Mouse (Mus musculus) bone marrow, adult 2 months (tissue): ENCODE measurements around the gene H2-DMb1. TPM values are rescaled to one million over a fixed set of nuclear protein-coding genes. Genes with fewer than 3 reads are reported as not detected.

Experiments used
- H3K27ac ChIP-seq: fragments of 200-500 bp; 2 replicates; pipeline ENCODE4 v1.5.1; 2012; ENCODE audit warnings: low read depth, mild to moderate bottlenecking, control low read depth, inconsistent platforms, low read length; ENCODE audit not compliant: control insufficient read depth, poor library complexity, insufficient read depth
- H3K4me1 ChIP-seq: fragments of 200-500 bp; 2 replicates; pipeline ENCODE4 v1.6.1; 2011; ENCODE audit warnings: low read length; ENCODE audit not compliant: control insufficient read depth, insufficient read depth
- H3K4me3 ChIP-seq: fragments of 200-500 bp; replicated peaks from 2 replicates; pipeline ENCODE3; 2011; ENCODE audit warnings: mild to moderate bottlenecking, low read depth, low read length, control low read depth; ENCODE audit not compliant: control insufficient read depth
- CTCF ChIP-seq: fragments of 200-500 bp; IDR thresholded peaks from 2 replicates; pipeline ENCODE4 v1.5.1; 2011; ENCODE audit warnings: low read length, control low read depth; ENCODE audit not compliant: control insufficient read depth, insufficient read depth
- POLR2A ChIP-seq: fragments of 200-500 bp; IDR thresholded peaks from 2 replicates; pipeline ENCODE4 v1.6.1; 2011; ENCODE audit warnings: low read depth, mild to moderate bottlenecking, control low read depth, low read length, borderline replicate concordance; ENCODE audit not compliant: control insufficient read depth
- WGBS: fragments of 180-500 bp; shearing (Covaris S2); methylation state at CpG from one replicate; pipeline ENCODE4 v1.1.7; 2018; 5-methylcytosine and 5-hydroxymethylcytosine counted together
- polyA plus RNA-seq: library from polyadenylated mRNA; stranded (reverse); fragments of >200 nt; gene quantifications from 2 replicates; pipeline ENCODE4 v1.2.4, GENCODE M21; 2011; ENCODE audit warnings: low replicate concordance; ENCODE audit not compliant: missing spikeins, insufficient read depth, insufficient read length

Gene H2-DMb1
- polyA plus RNA-seq, 1 experiment, result 59.8 TPM

DNA sequence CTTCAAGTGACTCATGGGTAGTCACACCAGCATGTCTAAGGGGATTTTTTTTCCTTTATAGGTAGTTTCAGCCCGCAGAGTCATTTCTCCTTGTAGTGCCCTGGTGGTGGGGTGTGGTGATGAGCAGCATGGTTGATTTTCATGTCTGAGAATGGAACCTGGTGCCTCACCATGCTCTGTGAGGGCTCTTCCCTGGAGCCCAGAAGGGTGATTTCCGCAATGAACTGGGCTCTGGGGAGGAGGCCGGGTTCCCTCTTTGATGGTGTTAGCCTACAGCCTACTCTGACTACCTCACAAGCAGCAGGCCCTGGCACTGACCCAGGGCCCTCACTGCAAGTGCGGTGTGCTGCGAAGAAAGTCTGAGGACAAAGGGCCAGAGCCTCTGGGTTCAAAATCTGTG is 50.6 kb downstream of the H2-DMb1 start, which contains the start of gene Tap2:
Gene Tap2, plus strand, starts transcription at position 84 of the 400 bp plus-strand sequence.
- Histone ChIP-seq H3K4me1 (peaks cover 7% of the 10 kb centered on the region; the same call in 1 of the 2 replicates), H3K27ac (peak within 1 kb of the TSS; percentile 92), H3K4me3 (peak within 1 kb of the TSS; percentile 91)
- TF ChIP-seq CTCF, result no peak
- no peak for TF ChIP-seq POLR2A
- 33% methylated on average over 5 of the region's 5 CpGs for WGBS

DNA sequence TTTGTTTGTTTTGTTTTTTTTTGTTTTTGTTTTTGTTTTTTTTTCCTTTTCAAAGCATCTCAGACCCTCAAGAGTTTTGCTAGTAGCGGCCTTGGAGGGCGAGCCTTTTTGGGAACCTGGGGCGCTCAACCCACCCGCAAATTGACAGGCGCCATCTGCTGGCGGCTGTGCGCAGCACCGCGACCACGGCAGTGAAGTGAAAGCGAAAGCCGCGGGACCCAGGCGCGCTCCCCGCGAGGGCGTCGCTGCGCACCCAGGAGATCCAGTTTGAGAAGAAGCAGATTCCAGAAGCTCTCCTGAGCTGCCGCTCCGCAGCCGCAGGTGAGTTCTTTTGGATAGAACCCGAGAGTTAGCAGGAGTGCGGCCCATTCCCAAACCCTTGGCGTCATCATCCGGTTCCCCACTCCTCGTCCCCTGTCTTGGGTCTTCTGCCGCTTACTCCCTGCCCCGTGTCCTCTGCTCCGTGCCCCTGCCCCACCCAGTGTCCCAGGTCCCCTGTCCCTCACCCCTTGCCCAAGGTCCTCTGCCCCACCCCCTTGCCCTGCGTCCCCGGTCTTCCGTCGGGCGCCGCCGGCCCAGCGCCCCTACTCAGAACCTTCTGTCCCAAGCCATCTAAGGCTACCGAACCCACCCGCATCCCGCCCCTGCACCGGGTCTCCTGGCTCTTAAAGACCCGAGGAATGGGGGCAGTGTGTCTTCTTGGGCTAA is 51.6 kb downstream of the H2-DMb1 start:
- WGBS, result 1% methylated on average over 44 of the region's 44 CpGs
- TF ChIP-seq POLR2A (peak; percentile 64; the same call in 1 of the 2 replicates), CTCF (peak; percentile 92)
- peak overlapping the region; percentile 91 for H3K4me3 ChIP-seq
- peak overlapping the region; percentile 92 for H3K27ac ChIP-seq
- H3K4me1 ChIP-seq, result peaks cover 7% of the 10 kb centered on the region; the same call in 1 of the 2 replicates

DNA sequence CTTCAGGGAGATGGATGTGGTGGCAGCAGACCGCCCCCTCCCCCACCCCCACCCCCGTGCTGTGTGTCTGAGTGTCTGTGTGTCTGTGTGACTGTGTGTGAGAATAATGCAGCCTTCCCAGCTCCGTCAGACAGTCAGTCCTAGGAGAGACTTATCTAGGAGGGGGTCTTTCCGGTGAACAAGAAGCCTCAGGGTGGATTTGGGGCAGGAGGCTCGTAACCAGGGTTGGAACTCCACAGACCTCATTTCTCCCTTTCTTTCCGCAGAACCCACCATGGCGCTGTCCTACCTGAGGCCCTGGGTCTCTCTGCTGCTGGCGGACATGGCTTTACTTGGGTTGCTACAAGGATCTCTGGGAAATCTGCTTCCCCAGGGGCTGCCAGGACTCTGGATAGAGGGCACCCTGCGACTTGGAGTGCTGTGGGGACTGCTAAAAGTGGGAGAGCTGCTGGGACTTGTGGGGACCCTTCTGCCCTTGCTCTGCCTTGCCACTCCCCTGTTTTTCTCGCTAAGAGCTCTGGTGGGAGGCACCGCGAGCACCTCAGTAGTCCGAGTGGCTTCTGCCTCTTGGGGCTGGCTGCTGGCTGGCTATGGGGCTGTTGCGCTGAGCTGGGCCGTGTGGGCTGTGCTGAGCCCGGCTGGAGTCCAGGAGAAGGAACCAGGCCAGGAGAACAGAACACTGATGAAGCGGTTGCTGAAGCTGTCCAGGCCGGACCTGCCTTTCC is 52.3 kb downstream of the H2-DMb1 start:
- Histone ChIP-seq H3K4me1 (peaks cover 7% of the 10 kb centered on the region; the same call in 1 of the 2 replicates), H3K27ac (peak overlapping the region; percentile 92), H3K4me3 (peak overlapping the region; percentile 91)
- WGBS, result 2% methylated on average over 18 of the region's 18 CpGs
- TF ChIP-seq CTCF (peak; percentile 15; the same call in 1 of the 2 replicates), POLR2A (peak; percentile 36; the same call in 1 of the 2 replicates)

DNA sequence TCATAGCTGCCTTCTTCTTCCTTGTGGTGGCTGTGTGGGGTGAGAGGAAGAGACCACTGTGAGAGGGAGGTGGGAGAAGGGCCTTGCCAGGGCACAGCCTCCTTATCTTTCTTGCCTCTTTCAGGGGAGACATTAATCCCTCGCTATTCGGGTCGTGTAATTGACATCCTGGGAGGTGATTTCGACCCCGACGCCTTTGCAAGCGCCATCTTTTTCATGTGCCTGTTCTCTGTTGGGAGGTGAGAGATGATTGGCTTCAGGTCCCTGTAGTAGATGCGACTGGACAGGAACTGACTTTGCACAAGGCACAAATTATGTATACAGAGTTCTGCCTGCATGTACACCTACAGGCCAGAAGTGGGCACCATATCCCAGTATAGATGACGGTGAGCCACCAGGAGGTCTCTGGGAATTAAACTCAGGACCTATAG is 52.9 kb downstream of the H2-DMb1 start:
- TF ChIP-seq POLR2A (no peak), CTCF (peak; percentile 55)
- Histone ChIP-seq H3K4me1 (peaks cover 13% of the 10 kb centered on the region; the same call in 1 of the 2 replicates), H3K4me3 (peak overlapping the region; percentile 91), H3K27ac (peak overlapping the region; percentile 60)
- 3% methylated on average over 9 of the region's 9 CpGs for WGBS

DNA sequence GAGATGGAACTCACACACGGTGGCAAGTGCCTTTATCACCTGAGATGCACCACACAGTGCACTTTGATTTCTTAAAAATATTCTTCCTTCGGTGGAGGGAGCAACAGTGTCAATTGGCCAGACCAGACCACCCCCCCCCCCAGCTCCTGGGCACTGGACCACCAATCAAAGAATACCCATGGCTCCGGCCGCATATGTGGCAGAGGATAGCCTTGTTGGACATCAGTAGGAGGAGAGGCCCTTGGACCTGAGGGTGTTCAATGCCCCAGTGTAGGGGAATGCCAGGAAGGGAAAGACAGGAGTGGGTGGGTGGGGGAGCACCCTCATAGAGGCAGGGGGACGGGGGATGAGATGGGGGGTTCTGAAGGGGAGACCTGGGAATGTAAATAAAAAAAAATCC is 53.9 kb downstream of the H2-DMb1 start:
- WGBS, result 76% methylated on average over 5 of the region's 5 CpGs
- Histone ChIP-seq H3K4me1 (peaks cover 13% of the 10 kb centered on the region; the same call in 1 of the 2 replicates), H3K4me3 (no peak overlapping the region), H3K27ac (no peak overlapping the region)
- TF ChIP-seq CTCF (no peak), POLR2A (no peak)

DNA sequence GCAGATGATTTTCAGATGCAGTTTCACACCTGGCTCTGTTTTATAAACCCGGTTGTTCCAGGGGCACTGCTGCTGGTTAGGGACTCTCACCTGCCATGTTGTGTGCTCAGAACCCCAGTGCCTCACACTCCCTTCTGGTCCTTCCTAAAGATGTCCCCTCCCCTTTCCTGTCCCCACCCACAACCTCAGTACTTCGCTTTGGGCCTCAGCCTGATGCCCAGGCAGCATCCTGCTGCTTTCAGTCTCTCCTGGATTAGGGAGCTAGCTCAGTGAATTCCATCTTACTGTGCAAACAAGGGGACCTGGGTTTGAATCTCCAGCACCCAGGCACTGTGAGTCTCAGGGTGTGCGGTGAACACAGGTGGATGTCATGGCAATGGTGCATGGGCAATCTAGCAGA is 54.6 kb downstream of the H2-DMb1 start:
- Histone ChIP-seq H3K4me1 (peaks cover 12% of the 10 kb centered on the region; the same call in 1 of the 2 replicates), H3K27ac (no peak overlapping the region), H3K4me3 (no peak overlapping the region)
- WGBS, result 50% methylated on average over 3 of the region's 3 CpGs
- no peak for TF ChIP-seq POLR2A
- no peak for TF ChIP-seq CTCF

DNA sequence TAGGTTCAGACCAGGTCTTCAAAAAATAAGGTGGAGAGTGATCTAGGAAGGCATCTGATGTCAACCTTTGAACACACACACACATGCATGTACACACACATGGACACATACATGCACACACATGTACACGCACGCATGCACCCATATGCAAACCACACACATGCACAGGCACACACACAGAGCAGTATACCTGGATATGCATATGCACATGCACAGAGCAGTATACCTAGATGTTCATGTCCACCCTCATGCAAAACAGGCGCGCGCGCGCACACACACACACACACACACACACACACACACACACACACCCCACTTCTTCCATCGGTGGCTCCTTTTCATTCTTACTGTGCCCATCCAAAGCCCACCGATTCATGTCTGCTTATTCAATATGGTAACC is 55.0 kb downstream of the H2-DMb1 start:
- H3K4me3 ChIP-seq, result no peak overlapping the region
- peaks cover 12% of the 10 kb centered on the region; the same call in 1 of the 2 replicates for H3K4me1 ChIP-seq
- whole genome bisulfite sequencing, result 93% methylated on average over 9 of the region's 9 CpGs

DNA sequence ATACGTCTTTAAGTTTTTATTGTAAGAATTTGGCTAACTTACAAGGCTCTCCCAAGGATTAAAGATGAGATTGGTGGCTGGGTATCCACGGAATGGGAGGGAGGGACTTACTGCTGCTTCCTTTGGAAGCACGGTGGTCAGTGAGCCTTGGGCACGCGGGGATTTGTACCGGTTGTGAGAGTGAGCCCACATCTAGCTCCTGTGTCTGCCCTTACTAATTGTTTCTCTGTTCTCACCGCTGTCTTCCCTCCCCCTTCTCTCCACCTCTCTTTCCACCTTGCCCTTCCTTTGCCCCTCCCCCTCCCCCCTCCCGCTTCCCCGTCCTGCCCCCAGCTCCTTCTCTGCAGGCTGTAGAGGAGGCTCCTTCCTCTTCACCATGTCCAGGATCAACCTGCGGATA is 55.5 kb downstream of the H2-DMb1 start:
- Histone ChIP-seq H3K27ac (no peak overlapping the region), H3K4me1 (peaks cover 12% of the 10 kb centered on the region; the same call in 1 of the 2 replicates), H3K4me3 (no peak overlapping the region)
- 56% methylated on average over 10 of the region's 10 CpGs for WGBS
- TF ChIP-seq POLR2A, result no peak
- TF ChIP-seq CTCF, result no peak

More for the DNA sequence above, 55.0 kb downstream of the H2-DMb1 start:
- H3K27ac ChIP-seq, result no peak overlapping the region
- TF ChIP-seq CTCF (no peak), POLR2A (no peak)
